Mouse (Mus musculus): Measurements from ENCODE around the gene Med15. TPM values are rescaled to one million over a fixed set of nuclear protein-coding genes. Genes with fewer than 3 reads are reported as not detected.

The Med15 gene
- total RNA-seq, 1 experiment from 2014 or later: 51.3 TPM

GRCm38 (mm10) chr16:17647566-17648340 lies 84.9 kb downstream of the Med15 start:
- no peak for DNase-seq

GRCm38 (mm10) chr16:17647156-17647555 lies 85.5 kb downstream of the Med15 start:
- no peak for DNase-seq

GRCm38 (mm10) chr16:17646310-17647114 lies 86.2 kb downstream of the Med15 start, which contains the start of gene Ccdc74a:
Ccdc74a (plus strand) TSS chr16:17646470.
- DNase-seq: peak; percentile 92

- DNase-seq: no peak
Measured at GRCm38 (mm10) chr16:17643437-17643990, 89.2 kb downstream of the Med15 start.

DNA sequence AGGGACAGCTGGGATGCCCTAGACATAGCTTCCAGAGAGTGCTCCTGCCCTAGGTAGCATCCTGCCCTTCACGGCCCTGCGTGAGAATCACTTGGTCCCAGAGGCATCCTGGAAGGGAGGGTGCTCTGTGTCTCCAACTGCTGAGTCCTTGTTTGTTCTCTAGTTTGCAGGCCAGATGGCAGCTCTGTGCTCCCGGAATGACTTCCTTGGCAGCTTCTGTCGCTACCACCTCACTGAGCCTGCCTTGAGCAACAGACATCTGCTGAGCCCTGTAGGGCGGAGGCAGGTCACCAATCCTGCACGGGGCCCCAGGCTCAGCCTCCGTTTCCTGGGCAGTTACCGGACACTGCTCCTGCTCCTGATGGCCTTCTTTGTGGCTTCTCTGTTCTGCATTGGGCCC lies 90.4 kb downstream of the Med15 start:
- DNase-seq: no peak

GRCm38 (mm10) chr16:17641301-17641700 lies 91.4 kb downstream of the Med15 start:
- peak; percentile 28 for DNase-seq

- no peak for DNase-seq
Measured at GRCm38 (mm10) chr16:17640706-17641105, 92.0 kb downstream of the Med15 start.

DNA sequence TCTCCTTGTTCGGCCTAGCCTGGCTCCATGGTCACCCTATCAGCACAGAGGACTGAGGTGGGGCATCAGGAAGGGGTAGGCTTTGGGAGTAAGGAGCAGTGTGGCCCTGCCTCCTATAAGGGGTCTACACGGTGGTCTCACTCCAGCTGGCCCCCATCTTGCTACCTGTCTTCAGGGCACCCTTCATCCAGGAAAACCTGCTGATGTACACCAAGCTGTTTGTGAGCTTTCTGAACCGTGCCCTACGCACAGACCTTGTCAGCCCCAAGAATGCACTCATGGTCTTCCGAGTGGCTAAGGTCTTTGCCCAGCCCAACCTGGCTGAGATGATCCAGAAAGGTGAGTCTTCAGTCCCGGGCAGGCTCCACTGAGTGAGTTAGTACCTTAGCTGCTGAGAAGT lies 92.7 kb downstream of the Med15 start:
- no peak for DNase-seq

- DNase-seq: no peak
Measured at GRCm38 (mm10) chr16:17639081-17639480, 93.6 kb downstream of the Med15 start.

DNA sequence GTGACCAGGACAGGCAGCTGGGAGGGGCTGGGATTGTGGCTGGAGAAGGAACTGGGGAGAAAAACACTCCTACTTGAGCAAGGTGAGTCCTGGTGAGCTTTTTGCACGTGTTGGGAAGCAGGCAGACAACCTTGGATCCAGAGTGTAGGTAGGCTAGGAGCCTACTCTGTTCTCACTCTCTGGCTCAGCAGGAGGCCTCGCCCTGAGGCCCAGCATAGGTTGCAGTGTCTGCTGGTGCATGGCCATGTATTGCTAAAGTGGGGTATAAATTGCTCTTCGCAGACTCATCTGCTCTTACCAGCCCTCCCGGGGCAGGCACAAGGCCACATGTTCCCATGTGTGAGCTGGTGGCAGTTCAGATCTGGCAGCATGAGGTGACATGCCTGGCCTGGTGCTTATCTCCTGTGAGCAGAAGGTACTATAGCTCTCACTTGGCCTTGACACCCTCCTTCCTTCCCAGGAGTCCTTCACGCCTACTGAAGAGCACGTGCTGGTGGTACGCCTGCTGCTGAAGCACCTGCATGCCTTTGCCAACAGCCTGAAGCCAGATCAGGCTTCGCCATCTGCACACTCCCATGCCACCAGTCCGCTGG lies 94.6 kb downstream of the Med15 start:
- DNase-seq: no peak

- DNase-seq: no peak
Measured at GRCm38 (mm10) chr16:17637610-17638009, 95.1 kb downstream of the Med15 start.

GRCm38 (mm10) chr16:17636904-17637303 lies 95.8 kb downstream of the Med15 start:
- DNase-seq: no peak

- no peak for DNase-seq
Measured at GRCm38 (mm10) chr16:17633481-17634181, 99.1 kb downstream of the Med15 start.

DNA sequence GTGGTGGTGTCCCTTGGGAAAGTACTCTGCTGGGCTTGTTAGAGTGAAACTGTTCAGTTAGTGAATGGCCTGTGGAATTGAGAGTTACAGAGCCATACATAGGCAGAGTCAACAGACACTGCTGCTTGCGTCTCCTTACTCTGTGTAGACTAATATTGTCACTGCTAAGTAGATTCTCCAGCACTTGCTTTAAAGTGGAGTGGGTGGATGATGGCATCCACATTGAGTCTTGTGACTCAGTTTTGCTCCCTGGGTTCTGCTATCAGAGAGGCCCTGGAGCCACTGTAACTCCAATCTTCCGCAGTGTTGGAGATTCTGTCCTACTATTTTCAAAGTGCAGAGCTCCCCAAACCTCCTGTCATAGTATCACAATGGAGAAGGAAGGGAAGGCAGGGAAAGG lies 100.1 kb downstream of the Med15 start:
- DNase-seq: no peak

- DNase-seq: no peak
Measured at GRCm38 (mm10) chr16:17626269-17626555, 106.5 kb downstream of the Med15 start.

- no peak for DNase-seq
Measured at GRCm38 (mm10) chr16:17625488-17626268, 107.0 kb downstream of the Med15 start.

GRCm38 (mm10) chr16:17621936-17622335 lies 110.8 kb downstream of the Med15 start:
- DNase-seq: no peak

DNA sequence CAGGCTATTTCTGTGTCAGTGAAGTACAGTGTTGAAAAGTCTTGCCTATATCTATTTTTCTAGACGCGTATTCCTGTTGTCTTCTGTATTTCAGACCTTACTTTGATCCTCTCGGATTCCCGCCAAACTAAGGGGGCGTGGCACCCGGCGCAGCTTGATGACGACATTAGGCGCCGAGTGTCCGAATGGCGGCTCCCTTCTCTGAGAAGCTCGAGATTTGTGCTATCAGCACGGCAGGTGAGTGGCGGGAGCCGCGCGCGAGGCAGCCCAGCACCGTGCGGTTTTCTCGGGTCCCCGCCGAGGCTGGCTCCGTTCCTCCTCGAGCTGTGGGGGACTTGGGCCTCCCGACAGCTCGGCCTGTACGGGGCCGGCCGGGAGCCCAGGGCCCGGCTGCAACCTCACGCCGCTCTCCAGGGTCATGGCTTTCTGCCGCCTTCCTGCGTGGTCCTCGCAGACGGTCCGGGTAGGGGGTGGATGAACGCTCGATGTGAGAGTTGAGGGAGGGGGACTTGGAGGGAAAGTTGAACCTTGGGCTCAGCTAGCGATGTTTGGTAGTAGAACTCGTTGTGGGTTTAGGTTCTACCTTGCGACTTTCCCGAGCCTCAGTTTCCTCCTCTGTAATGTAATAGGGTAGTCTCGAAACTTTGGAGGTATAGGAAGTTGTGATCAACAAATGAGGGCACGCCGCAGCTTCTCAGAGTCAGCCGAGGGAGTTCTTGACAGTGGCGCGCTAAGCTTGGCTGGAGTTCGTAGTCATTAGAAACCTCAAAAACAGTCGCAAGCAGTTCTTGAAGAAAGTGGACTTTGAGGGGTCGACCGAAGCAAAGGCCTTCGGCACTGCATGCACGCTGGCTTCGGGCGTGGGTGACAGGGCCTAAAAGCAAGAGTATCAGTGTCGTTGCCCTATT lies 113.2 kb downstream of the Med15 start, which contains the start of gene Smpd4:
TSS of gene Smpd4 (plus strand) at position 157 of the 908 bp plus-strand sequence.
- DNase-seq: peak; percentile 95

DNA sequence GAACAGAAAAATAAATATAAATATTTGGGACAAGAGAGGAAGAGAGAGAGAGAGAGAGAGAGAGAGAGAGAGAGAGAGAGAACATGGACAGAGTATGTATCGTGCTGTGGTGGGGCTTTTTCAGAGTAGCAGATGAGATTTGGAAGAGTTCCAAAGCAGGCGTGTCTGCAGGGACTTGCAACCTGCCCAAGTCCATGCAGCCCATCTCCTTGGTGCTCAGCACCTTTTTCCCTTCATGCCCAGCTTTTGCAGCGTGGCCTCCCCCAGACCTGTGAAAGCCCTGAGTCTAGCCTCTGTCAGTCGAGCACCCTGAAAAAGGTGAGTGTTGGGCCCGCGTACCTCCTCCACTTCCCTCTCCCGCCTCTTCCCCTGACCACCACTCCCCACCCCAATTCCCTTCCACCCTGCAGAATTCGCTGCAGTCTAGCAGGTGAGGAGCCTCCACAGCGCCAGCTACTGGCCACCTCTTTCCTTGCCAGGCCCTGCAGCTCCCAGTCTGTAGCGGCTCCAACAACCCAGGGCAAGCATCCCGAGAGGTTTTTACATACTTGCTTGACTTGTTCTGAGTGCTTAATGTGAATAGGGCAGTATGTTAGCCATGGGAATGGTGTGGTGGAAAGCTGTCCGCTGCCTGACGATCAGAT lies 114.6 kb downstream of the Med15 start:
- peak; percentile 56 for DNase-seq

GRCm38 (mm10) chr16:17616212-17616611 lies 116.5 kb downstream of the Med15 start:
- DNase-seq: no peak
